Mouse (Mus musculus): ENCODE data around the gene Dnah2.

The Dnah2 gene

DNA sequence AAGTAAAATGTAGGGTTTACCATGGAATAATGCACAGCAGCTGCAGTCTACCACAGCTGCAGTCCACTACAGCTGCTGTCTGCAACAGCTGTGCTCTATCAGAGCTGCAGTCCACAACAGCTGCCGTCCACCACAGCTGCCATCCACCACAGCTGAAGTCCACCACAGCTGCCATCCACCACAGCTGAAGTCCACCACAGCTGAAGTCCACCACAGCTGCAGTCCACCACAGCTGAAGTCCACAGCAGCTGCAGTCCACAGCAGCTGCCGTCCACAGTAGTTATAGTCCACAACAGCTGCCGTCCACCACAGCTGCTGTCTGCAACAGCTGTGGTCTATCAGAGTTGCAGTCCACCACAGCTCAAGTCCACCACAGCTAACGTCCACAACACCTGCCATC, 89.0 kb downstream of the Dnah2 start:
- DNase-seq: no peak

GRCm38 (mm10) chr11:69457006-69457579, 91.8 kb downstream of the Dnah2 start:
- DNase-seq: no peak

GRCm38 (mm10) chr11:69452114-69452867, 96.6 kb downstream of the Dnah2 start:
- no peak for DNase-seq

DNA sequence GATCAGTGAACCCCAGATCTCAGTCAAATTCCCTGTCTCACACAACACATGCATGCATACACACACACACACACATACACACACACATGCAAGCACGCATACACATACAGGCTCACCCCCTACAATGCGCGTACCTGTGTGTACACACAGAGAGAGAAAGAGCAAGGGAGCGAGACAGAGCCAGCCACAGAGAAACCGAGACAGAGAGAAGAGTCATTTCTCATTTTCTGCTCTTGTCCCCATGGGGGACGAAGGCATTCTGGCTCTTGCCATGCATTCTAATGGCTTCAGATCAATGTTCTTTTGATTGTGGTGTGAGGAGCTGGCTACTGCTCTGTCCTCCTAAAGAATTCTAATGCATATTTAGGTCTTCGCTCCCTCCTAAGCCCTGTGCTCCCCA, 101.6 kb downstream of the Dnah2 start:
- no peak for DNase-seq

GRCm38 (mm10) chr11:69443328-69443727, 105.6 kb downstream of the Dnah2 start:
- DNase-seq: no peak

DNA sequence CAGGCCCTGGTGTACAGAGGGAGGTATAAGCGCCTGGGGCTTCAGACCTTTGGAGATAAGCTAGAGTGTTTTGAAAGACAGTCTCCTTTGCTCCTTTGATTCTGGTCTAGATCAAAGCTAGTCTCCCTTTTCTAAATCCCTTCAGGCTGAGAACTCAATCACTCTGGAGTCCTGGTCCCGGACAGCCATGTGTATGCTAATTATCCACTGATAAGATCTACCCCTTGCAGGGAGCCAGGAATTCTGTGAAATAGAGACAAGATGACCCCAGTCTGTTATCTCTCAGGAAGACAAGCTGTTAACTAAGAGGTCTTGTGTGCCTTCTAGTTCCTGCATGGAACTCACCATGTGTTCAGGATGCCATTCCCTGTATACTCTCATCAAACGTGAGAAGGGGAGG, 111.6 kb downstream of the Dnah2 start:
- DNase-seq: no peak

DNA sequence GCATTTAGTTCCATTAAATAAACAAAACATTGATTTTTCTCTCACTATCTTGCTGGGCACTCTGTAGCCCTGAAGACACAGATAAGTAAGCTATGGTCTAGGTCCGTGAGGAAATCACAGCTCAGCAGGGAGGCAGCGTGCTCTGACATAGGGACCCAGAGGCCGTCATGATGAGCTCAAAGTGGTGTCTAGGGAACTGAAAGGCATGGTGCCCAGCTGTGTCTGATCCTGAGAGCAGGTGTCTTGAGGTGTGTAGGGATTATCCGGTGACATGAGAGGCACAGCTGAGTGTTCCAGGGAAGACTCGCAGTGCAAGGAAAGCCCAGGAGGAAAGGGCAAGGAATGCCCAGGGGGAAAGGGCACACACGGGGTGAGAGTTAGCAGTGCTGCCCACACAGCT, 115.7 kb downstream of the Dnah2 start:
- DNase-seq: no peak

- no peak for DNase-seq
These were observed 116.3 kb downstream of the Dnah2 start for GRCm38 (mm10) chr11:69432640-69432982.

- DNase-seq: peak; percentile 79
These were observed 116.9 kb downstream of the Dnah2 start for GRCm38 (mm10) chr11:69431829-69432639.

- no peak for DNase-seq
These were observed 118.3 kb downstream of the Dnah2 start for GRCm38 (mm10) chr11:69430631-69431030.

DNA sequence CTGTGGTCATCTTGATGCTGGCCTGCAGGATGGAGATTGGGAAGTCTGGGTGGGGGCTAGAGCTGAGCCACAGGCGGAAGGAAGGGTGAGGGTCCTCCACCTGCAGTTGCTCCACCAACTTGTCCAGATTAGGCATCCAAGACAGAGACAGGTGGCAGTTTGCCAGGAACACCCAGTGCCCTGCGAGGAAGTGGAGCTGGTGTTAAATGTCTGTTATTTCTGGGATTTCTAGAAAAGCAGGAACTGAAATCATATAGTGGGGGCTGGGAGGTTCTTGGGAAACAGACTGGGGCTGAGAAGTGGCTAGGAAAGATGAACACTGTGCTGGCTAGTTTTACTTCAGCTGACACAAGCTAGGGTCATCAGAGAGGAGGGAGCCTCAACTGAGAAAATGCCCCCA, 119.6 kb downstream of the Dnah2 start:
- DNase-seq: no peak

DNA sequence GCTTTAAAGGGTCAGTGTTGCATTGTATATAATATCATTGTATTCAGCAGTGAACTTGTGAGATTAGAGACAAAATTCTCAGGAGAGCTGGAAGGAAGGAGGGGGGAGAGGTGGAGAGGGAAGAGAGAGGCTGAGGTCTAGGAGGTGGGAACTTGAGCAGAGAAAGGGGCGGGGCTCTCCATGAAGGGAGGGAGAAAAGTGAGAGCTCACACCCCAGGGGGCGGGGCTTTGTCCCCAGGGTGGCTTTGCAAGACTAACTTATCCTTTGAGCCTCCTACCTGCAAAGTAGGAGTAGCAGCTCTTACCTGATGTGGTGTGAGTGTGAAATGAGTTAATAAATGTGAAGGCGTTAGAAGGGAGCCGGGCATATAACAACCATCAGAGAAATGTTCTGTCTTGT, 120.2 kb downstream of the Dnah2 start:
- peak; percentile 43 for DNase-seq

DNA sequence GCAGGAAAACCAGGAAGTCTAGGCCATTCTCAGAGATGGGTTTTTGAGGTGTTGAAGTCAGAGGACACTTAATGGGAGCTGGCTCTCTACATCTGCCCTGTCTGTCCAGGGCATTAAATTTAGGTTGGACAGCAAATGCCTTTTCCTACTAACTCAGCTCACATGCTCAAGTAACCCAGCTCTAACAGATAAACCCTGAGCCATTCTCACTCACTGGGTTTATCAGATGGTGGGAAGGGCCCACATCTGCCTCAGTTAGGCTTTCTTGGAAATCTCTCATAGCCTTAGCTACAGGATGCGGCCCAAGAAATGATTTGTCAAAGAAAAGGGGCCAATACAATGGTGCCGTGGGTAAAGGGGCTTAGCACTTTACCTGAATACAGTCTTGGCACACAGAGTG, 122.7 kb downstream of the Dnah2 start:
- DNase-seq: no peak

DNA sequence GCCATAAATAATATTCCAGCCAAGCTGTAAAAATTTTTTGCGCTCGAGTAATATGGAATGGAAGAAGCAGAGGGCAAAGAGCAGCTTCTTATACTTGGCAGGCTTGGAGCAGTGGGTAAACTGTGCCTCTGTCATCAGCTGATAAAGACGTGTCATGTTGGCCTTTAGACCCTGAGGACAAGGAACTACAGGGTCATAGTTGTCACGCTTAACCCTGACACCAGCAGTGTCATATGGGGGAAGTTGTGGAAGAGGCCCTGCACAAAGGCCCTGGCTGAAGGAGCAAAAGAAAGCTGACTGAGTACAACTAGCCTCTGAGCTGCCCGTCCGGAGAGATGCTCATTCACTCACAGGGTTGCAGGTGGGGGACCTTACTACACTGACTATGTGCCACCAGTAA, 125.0 kb downstream of the Dnah2 start:
- DNase-seq: no peak

DNA sequence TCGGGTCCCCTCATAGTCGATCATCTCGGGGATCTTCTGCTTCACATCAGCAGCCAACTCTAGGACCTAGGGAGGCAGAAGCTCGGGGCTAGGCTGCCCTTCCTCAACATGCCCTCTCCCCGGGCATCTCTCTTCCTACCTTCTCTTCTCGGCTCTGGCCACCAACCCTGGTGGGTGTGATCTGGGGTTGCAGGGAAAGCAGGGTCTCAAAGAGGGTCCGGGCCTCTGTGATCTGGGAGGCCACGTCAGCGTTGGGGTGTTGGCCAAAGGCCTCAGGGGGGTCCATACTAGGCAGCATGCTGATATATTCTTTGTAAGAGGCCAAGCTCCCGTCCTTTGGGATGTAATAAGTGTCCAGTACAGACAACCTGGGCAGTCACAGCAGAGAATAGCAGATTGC, 126.1 kb downstream of the Dnah2 start:
- no peak for DNase-seq

DNA sequence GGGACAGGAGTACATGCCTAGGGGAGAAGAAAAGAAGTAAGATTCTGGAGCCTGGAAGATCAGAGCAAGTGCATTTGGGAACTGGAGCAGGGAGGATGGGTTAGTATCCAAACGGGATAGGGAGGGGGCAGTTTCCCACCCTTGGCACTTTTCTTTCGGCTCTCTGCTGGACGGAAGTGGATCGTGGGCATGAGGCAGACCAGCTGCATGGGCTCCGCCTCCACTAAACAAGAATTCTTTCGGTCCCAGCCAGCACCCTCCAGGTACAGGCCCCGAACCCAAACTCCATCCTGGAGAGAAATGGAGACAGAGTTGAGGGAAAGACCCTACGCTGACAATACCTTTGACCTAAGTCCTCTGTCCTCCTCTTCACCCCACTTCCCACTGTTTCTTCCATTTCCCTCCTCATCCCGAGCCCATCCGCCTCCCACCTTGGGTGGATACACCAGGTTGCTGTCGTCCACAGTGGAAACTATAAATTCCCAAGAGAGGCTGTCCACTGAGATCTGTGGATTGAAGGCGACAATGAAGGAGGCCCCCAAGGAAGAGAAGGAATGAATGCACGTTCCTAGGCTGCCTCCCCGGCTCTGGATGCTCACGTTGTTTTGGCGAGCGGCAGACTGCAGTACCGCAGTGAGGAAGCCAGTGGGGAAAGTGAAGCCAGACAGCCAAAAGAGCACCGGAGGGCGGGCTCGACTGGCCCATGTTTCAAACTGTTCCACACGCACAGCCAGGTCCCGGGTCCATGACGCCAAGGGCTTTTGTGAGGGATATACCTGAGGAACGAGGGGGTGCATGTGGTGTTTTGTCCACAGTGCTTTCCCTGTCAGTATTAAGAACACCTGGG, 127.6 kb downstream of the Dnah2 start:
- no peak for DNase-seq

DNA sequence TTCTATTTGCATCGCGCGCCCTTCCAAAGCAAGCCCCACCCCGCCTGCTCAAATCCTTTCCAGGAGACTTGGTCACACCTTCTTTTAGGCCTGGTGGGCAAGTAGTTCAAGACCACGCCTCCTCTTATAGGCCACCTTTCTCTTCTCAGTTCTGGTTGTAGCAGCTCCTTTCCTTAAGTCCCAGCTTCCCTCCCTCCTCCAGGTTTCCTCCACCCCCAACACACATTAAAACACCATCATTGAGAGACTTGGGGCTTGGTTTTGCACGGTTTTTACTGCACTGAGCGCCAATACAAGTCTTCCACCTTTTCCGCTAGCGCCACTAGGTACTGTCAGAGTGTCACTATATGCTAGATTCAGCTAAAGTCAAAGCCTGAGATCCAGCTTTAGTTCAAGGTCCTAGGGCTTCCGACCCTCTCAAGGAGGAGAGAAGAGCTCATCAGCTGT, 128.3 kb downstream of the Dnah2 start:
- DNase-seq: no peak

DNA sequence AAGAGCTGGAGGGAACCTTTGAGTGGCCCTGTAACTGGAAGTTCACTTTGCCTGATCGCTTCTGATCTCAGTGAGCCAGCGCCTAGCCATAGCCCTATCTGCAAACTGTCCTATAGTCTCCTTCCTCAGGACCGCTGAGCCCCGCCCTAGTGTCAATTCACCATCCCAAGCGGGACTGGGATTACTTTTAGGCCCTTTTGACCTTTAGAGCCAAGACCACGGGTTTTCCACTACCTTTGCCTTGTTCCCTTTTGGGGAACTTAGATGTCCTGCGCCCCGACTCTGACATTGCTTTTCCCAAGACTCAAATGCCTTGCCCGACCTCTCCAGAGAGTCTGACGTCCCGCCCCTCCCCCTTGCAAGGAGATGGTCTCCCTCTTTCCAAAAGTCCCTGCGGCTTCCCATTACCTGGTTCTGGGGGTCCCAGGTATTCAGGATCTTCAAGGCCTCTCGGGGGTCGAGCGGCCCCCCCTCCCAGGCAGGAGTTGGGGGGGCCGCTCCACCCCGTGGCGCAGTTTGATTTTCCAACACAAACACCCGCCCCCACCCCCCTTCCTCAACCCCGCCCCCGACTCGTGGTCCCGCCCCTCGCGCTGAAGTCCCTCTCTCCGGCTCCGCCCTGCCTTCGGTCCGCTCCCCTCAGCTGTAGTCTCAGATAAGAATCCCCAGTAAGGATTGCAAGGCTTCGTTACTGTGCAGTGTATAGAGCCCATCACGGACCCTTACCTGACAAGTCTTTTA, 128.9 kb downstream of the Dnah2 start:
- DNase-seq: peak; percentile 54

GRCm38 (mm10) chr11:69419443-69419812, 129.5 kb downstream of the Dnah2 start:
- DNase-seq: peak; percentile 64

- DNase-seq: peak; percentile 92
These were observed 130.1 kb downstream of the Dnah2 start for GRCm38 (mm10) chr11:69418481-69419442.

Data from thymus, postnatal 25 days (tissue).